Mouse (Mus musculus) embryonic facial prominence, embryonic 11.5 days (tissue): Measurements from ENCODE around the gene Atp11a. TPM values are rescaled to one million over a fixed set of nuclear protein-coding genes. Genes with fewer than 3 reads are reported as not detected.

ENCODE experiments used
- ATAC-seq: fragments of 200-750 bp; cut with Nextera tagmentation; replicated peaks from 2 replicates; pipeline ENCODE4 v1.8.0; 2017; ENCODE audit warnings: low read depth; ENCODE audit not compliant: insufficient number of reproducible peaks, low FRiP score, low TSS enrichment
- DNase-seq: peaks from one replicate; pipeline ENCODE4 v3.0.0-alpha.2; 2015; ENCODE audit warnings: low spot score
- H3K27ac ChIP-seq: fragments of 300-500 bp; sonication (generic); replicated peaks from 2 replicates; pipeline ENCODE4 v1.5.1; 2014; ENCODE audit warnings: mild to moderate bottlenecking, low read depth, low read length, control low read depth
- H3K27me3 ChIP-seq: fragments of 300-500 bp; sonication (generic); 2 replicates; pipeline ENCODE4 v1.6.1; 2014; ENCODE audit warnings: mild to moderate bottlenecking, low read length, moderate library complexity, mixed read lengths; ENCODE audit not compliant: control insufficient read depth, insufficient read depth
- H3K36me3 ChIP-seq: fragments of 300-500 bp; sonication (generic); replicated peaks from 2 replicates; pipeline ENCODE4 v1.6.1; 2014; ENCODE audit warnings: low read depth, mild to moderate bottlenecking, low read length, moderate library complexity, mixed read lengths; ENCODE audit not compliant: control insufficient read depth, insufficient read depth
- H3K4me1 ChIP-seq: fragments of 300-500 bp; sonication (generic); 2 replicates; pipeline ENCODE4 v1.6.1; 2014; ENCODE audit warnings: low read length, mixed read lengths; ENCODE audit not compliant: control insufficient read depth, insufficient read depth
- H3K4me2 ChIP-seq: fragments of 300-500 bp; sonication (generic); 2 replicates; pipeline ENCODE4 v1.6.1; 2014; ENCODE audit warnings: low read depth, mild to moderate bottlenecking, control low read depth, low read length, moderate library complexity
- H3K4me3 ChIP-seq: fragments of 300-500 bp; sonication (generic); 2 replicates; pipeline ENCODE4 v1.5.1; 2014; ENCODE audit warnings: low read depth, low read length, control low read depth
- H3K9ac ChIP-seq: fragments of 300-500 bp; sonication (generic); replicated peaks from 2 replicates; pipeline ENCODE4 v1.6.1; 2014; ENCODE audit warnings: mild to moderate bottlenecking, control low read depth, low read length
- H3K9me3 ChIP-seq: fragments of 300-500 bp; sonication (generic); replicated peaks from 2 replicates; pipeline ENCODE4 v1.6.1; 2016; ENCODE audit warnings: mild to moderate bottlenecking, low read length, inconsistent platforms, mixed read lengths; ENCODE audit not compliant: control insufficient read depth
- WGBS: fragments of 180-500 bp; shearing (Covaris S2); extraction: QIAGEN DNeasy Blood & Tissue Kit; methylation state at CpG from one replicate; pipeline ENCODE4 v1.1.7; 2014; 5-methylcytosine and 5-hydroxymethylcytosine counted together
- polyA plus RNA-seq: library from polyadenylated mRNA; unstranded; fragments of >200 nt; fragmentation: Nextera tagmentation; extraction: Ambion mirVana; gene quantifications from 2 replicates; pipeline ENCODE4 v1.2.1, GENCODE M21; 2014

Gene Atp11a
- polyA plus RNA-seq, 1 experiment from 2014 or later: 11.6 TPM

- H3K36me3 ChIP-seq: no peaks in the 10 kb centered on the region
- H3K9ac ChIP-seq: no peak overlapping the region
- H3K4me3 ChIP-seq: no peak overlapping the region
- no peak overlapping the region for H3K27ac ChIP-seq
- H3K4me1 ChIP-seq: no peaks in the 10 kb centered on the region
- WGBS: 79% methylated on average over 11 of the region's 11 CpGs
- no peak overlapping the region for H3K4me2 ChIP-seq
- no peaks in the 10 kb centered on the region for H3K27me3 ChIP-seq
- no peak for ATAC-seq
- no peak for DNase-seq
- no peaks in the 10 kb centered on the region for H3K9me3 ChIP-seq
Measured at GRCm38 (mm10) chr8:12894783-12895534, 138.1 kb downstream of the Atp11a start.

DNA sequence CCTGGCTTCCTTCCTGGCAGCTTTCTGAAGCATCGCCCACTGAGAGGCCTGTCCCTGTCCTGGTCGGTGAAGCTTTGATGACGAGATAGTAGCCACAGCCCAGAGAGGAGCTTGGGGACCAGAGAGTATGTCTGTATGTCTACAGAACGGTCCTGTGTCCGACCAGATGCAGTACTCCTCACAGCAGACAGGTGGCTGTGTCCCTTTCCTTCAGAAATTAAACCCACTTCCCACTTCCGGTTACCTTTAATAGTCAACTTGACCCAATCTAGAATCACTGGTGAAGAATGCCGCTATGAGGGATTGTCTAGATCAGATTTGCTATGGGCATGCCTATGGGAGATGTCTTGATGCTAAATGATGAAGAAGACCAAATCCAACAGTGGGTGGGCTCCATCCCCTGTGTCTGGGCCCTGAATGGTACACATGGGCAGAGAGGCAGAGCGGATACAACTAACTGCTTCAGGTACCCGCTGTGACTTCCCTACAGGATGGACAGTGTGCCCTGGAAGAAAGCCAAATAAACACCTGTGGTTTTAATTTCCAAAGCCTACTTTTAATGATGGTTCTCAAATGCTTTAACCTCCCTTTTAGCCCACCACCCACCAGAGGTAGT, 138.8 kb downstream of the Atp11a start:
- peak; percentile 19 for DNase-seq
- Histone ChIP-seq H3K4me2 (no peak overlapping the region), H3K4me1 (no peaks in the 10 kb centered on the region), H3K27ac (no peak overlapping the region), H3K27me3 (no peaks in the 10 kb centered on the region), H3K4me3 (no peak overlapping the region), H3K9me3 (no peaks in the 10 kb centered on the region), H3K9ac (no peak overlapping the region), H3K36me3 (no peaks in the 10 kb centered on the region)
- WGBS: 66% methylated on average over 9 of the region's 9 CpGs
- ATAC-seq: no peak

GRCm38 (mm10) chr8:12896494-12897373, 139.9 kb downstream of the Atp11a start:
- DNase-seq (peak; percentile 78), ATAC-seq (peak; percentile 50; the same call in 1 of the 2 replicates)
- no peak overlapping the region for H3K4me2 ChIP-seq
- no peaks in the 10 kb centered on the region for H3K9me3 ChIP-seq
- H3K9ac ChIP-seq: no peak overlapping the region
- WGBS: 51% methylated on average over 13 of the region's 13 CpGs
- no peaks in the 10 kb centered on the region for H3K4me1 ChIP-seq
- H3K27me3 ChIP-seq: no peaks in the 10 kb centered on the region
- H3K27ac ChIP-seq: no peak overlapping the region
- H3K36me3 ChIP-seq: no peaks in the 10 kb centered on the region
- no peak overlapping the region for H3K4me3 ChIP-seq

DNA sequence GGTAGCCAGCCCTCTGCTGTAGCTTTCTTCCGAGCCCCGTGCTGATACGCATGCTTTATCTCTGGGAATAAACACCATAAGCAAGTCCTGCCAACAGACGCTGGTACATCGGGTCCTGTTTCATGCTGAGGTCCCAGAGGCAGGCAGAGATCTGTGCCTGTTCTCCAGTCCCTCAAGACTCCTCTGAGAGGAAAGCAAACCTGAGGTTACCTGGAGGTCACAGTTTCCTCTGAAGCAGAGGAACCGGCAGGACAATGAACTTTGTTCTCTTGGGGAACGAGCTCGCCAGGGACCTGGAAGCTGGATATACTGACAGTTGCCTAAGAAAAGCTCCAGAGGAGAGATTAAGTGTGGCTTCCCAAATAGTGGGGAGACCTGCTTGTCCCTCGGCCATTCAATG, 141.0 kb downstream of the Atp11a start:
- DNase-seq (no peak), ATAC-seq (no peak)
- Histone ChIP-seq H3K9me3 (no peaks in the 10 kb centered on the region), H3K4me1 (no peaks in the 10 kb centered on the region), H3K27ac (no peak overlapping the region), H3K9ac (no peak overlapping the region), H3K4me3 (no peak overlapping the region), H3K4me2 (no peak overlapping the region), H3K27me3 (no peaks in the 10 kb centered on the region), H3K36me3 (no peaks in the 10 kb centered on the region)
- 53% methylated on average over 9 of the region's 9 CpGs for WGBS

GRCm38 (mm10) chr8:12903790-12904415, 147.1 kb downstream of the Atp11a start:
- Histone ChIP-seq H3K4me3 (no peak overlapping the region), H3K9ac (no peak overlapping the region), H3K4me2 (no peak overlapping the region), H3K27ac (no peak overlapping the region), H3K9me3 (no peaks in the 10 kb centered on the region), H3K36me3 (no peaks in the 10 kb centered on the region), H3K27me3 (no peaks in the 10 kb centered on the region), H3K4me1 (no peaks in the 10 kb centered on the region)
- DNase-seq (no peak), ATAC-seq (no peak)
- WGBS: 88% methylated on average over 13 of the region's 13 CpGs

- no peak overlapping the region for H3K4me3 ChIP-seq
- DNase-seq (no peak), ATAC-seq (no peak)
- no peaks in the 10 kb centered on the region for H3K27me3 ChIP-seq
- H3K4me1 ChIP-seq: no peaks in the 10 kb centered on the region
- no peaks in the 10 kb centered on the region for H3K36me3 ChIP-seq
- H3K9ac ChIP-seq: no peak overlapping the region
- no peak overlapping the region for H3K4me2 ChIP-seq
- no peaks in the 10 kb centered on the region for H3K9me3 ChIP-seq
- WGBS: 76% methylated on average over 5 of the region's 5 CpGs
- H3K27ac ChIP-seq: no peak overlapping the region
Measured at GRCm38 (mm10) chr8:12905122-12905521, 148.3 kb downstream of the Atp11a start.

- no peak for ATAC-seq
- WGBS: 79% methylated on average over 11 of the region's 11 CpGs
- H3K27ac ChIP-seq: no peak overlapping the region
- H3K27me3 ChIP-seq: no peaks in the 10 kb centered on the region
- H3K4me1 ChIP-seq: no peaks in the 10 kb centered on the region
- no peaks in the 10 kb centered on the region for H3K36me3 ChIP-seq
- no peak overlapping the region for H3K4me3 ChIP-seq
- DNase-seq: no peak
- no peak overlapping the region for H3K9ac ChIP-seq
- no peak overlapping the region for H3K4me2 ChIP-seq
- no peaks in the 10 kb centered on the region for H3K9me3 ChIP-seq
Measured at GRCm38 (mm10) chr8:12905599-12906321, 148.9 kb downstream of the Atp11a start.
